Mouse (Mus musculus) liver, postnatal 0 days (tissue): ENCODE data around the gene Rpl35a. TPM values are rescaled to one million over a fixed set of nuclear protein-coding genes. Genes with fewer than 3 reads are reported as not detected.
A peak's percentile ranks its signal among the peaks of the same experiment; 100 is the strongest.
"Not testable (repeated sequence)": the region's sequence is repeated elsewhere in the genome, so short reads cannot be mapped to it uniquely, and the experiment has no call there.

Source experiments
- ATAC-seq: fragments of 200-750 bp; cut with Nextera tagmentation; 2 replicates; pipeline ENCODE4 v1.8.0; 2017; ENCODE audit warnings: mild to moderate bottlenecking, moderate library complexity
- DNase-seq: peaks from one replicate; pipeline ENCODE4 v3.0.0-alpha.2; 2016
- H3K27ac ChIP-seq: fragments of 300-500 bp; sonication (generic); 2 replicates; pipeline ENCODE4 v1.5.1; 2014; ENCODE audit warnings: antibody characterized with exemption, moderate library complexity, mild to moderate bottlenecking, low read depth
- H3K27me3 ChIP-seq: fragments of 300-500 bp; sonication (generic); 2 replicates; pipeline ENCODE4 v1.6.1; 2014; ENCODE audit warnings: low read length, control low read depth, mixed read lengths; ENCODE audit not compliant: insufficient read depth
- H3K36me3 ChIP-seq: fragments of 300-500 bp; sonication (generic); replicated peaks from 2 replicates; pipeline ENCODE4 v1.6.1; 2014; ENCODE audit warnings: mild to moderate bottlenecking, control low read depth, low read length, moderate library complexity, mixed read lengths; ENCODE audit not compliant: insufficient read depth
- H3K4me1 ChIP-seq: fragments of 300-500 bp; sonication (generic); 2 replicates; pipeline ENCODE4 v1.6.1; 2014; ENCODE audit warnings: antibody characterized with exemption, mild to moderate bottlenecking, control low read depth; ENCODE audit not compliant: insufficient read depth
- H3K4me2 ChIP-seq: fragments of 300-500 bp; sonication (generic); 2 replicates; pipeline ENCODE4 v1.6.1; 2014; ENCODE audit warnings: low read depth, mild to moderate bottlenecking, low read length, moderate library complexity, mixed read lengths
- H3K4me3 ChIP-seq: fragments of 300-500 bp; sonication (generic); 2 replicates; pipeline ENCODE4 v1.5.1; 2014; ENCODE audit warnings: low read depth, low read length
- H3K9ac ChIP-seq: fragments of 300-500 bp; sonication (generic); replicated peaks from 2 replicates; pipeline ENCODE4 v1.6.1; 2014; ENCODE audit warnings: mild to moderate bottlenecking, moderate library complexity
- H3K9me3 ChIP-seq: fragments of 300-500 bp; sonication (generic); 2 replicates; pipeline ENCODE4 v1.6.1; 2016; ENCODE audit warnings: mild to moderate bottlenecking, control low read depth, low read length, mixed read lengths
- CTCF ChIP-seq: sonication (generic); IDR thresholded peaks from 2 replicates; pipeline ENCODE4 v1.5.1; 2016; ENCODE audit warnings: antibody characterized with exemption, low read depth
- EP300 ChIP-seq: IDR thresholded peaks from 2 replicates; pipeline ENCODE4 v1.6.1; 2016; ENCODE audit warnings: antibody characterized with exemption, low read depth, mild to moderate bottlenecking
- WGBS: fragments of 180-500 bp; shearing (Covaris S2); extraction: QIAGEN DNeasy Blood & Tissue Kit; methylation state at CpG from one replicate; pipeline ENCODE4 v1.1.7; 2014; ENCODE audit not compliant: insufficient replicate concordance; 5-methylcytosine and 5-hydroxymethylcytosine counted together
- polyA plus RNA-seq: library from polyadenylated mRNA; unstranded; fragments of >200 nt; fragmentation: Nextera tagmentation; extraction: Ambion mirVana; gene quantifications from 2 replicates; pipeline ENCODE4 v1.2.1, GENCODE M21; 2015

Rpl35a gene
- polyA plus RNA-seq, 1 experiment from 2014 or later, result 574 TPM

- H3K4me2 ChIP-seq, result no peak overlapping the region
- DNase-seq, result no peak
- H3K36me3 ChIP-seq, result no peaks in the 10 kb centered on the region
- H3K9ac ChIP-seq, result no peak overlapping the region
- TF ChIP-seq EP300, result no peak
- TF ChIP-seq CTCF, result no peak
- no peak overlapping the region for H3K4me3 ChIP-seq
- ATAC-seq, result no peak
- no peaks in the 10 kb centered on the region for H3K27me3 ChIP-seq
- no peaks in the 10 kb centered on the region for H3K9me3 ChIP-seq
- H3K27ac ChIP-seq, result no peak overlapping the region
- no peaks in the 10 kb centered on the region for H3K4me1 ChIP-seq
- 78% methylated on average over 16 of the region's 16 CpGs for WGBS
Measured at GRCm38 (mm10) chr16:33049809-33050208, 6.4 kb upstream of the Rpl35a start.

- no peak overlapping the region for H3K4me3 ChIP-seq
- ATAC-seq (no peak), DNase-seq (no peak)
- TF ChIP-seq CTCF (no peak), EP300 (no peak)
- no peaks in the 10 kb centered on the region for H3K27me3 ChIP-seq
- 66% methylated on average over 5 of the region's 5 CpGs for WGBS
- H3K9ac ChIP-seq, result no peak overlapping the region
- no peak overlapping the region for H3K4me2 ChIP-seq
- no peak overlapping the region for H3K27ac ChIP-seq
- peaks cover 1% of the 10 kb centered on the region; the same call in 1 of the 2 replicates for H3K36me3 ChIP-seq
- no peaks in the 10 kb centered on the region for H3K9me3 ChIP-seq
- H3K4me1 ChIP-seq, result peaks cover 6% of the 10 kb centered on the region; the same call in 1 of the 2 replicates
Measured at GRCm38 (mm10) chr16:33053141-33053540, 3.1 kb upstream of the Rpl35a start.

- H3K27ac ChIP-seq, DNase-seq, H3K4me2 ChIP-seq, H3K4me3 ChIP-seq, ATAC-seq, H3K9ac ChIP-seq, H3K27me3 ChIP-seq, H3K9me3 ChIP-seq: not testable (repeated sequence)
- H3K4me1 ChIP-seq, result peaks cover 15% of the 10 kb centered on the region; the same call in 1 of the 2 replicates
- H3K36me3 ChIP-seq, result peaks cover 19% of the 10 kb centered on the region
- 84% methylated on average over 2 of the region's 2 CpGs for WGBS
Measured at GRCm38 (mm10) chr16:33054927-33055326, 1.3 kb upstream of the Rpl35a start.

- ATAC-seq (no peak), DNase-seq (no peak)
- H3K27me3 ChIP-seq, result no peaks in the 10 kb centered on the region
- no peak for TF ChIP-seq EP300
- TF ChIP-seq CTCF, result no peak
- H3K9me3 ChIP-seq, result no peaks in the 10 kb centered on the region
- peaks cover 15% of the 10 kb centered on the region; the same call in 1 of the 2 replicates for H3K4me1 ChIP-seq
- 0 out of 2 replicates have a peak overlapping the region, but pooled peaks have one; percentile 17 for H3K9ac ChIP-seq
- H3K4me2 ChIP-seq, result peak overlapping the region; percentile 78
- no peak overlapping the region for H3K27ac ChIP-seq
- peaks cover 26% of the 10 kb centered on the region for H3K36me3 ChIP-seq
- 16% methylated on average over 10 of the region's 10 CpGs for WGBS
- H3K4me3 ChIP-seq, result peak overlapping the region; percentile 92
Measured at GRCm38 (mm10) chr16:33055655-33056054, 598 bp upstream of the Rpl35a start.

- DNase-seq, result no peak
- no peak for TF ChIP-seq EP300
- no peak for TF ChIP-seq CTCF
- under 1% methylated on average over 24 of the region's 24 CpGs for WGBS
Measured at GRCm38 (mm10) chr16:33056786-33057185, 533 bp downstream of the Rpl35a start.

GRCm38 (mm10) chr16:33058033-33058432, 1.8 kb downstream of the Rpl35a start:
- Histone ChIP-seq H3K4me2 (peak overlapping the region; percentile 78), H3K9ac (peak overlapping the region; percentile 50; the same call in 1 of the 2 replicates), H3K9me3 (no peaks in the 10 kb centered on the region), H3K27me3 (no peaks in the 10 kb centered on the region), H3K27ac (peak overlapping the region; percentile 45; the same call in 1 of the 2 replicates), H3K36me3 (peaks cover 31% of the 10 kb centered on the region), H3K4me3 (peak overlapping the region; percentile 92), H3K4me1 (peaks cover 28% of the 10 kb centered on the region)
- no peak for ATAC-seq
- WGBS, result 78% methylated on average over 16 of the region's 16 CpGs
- TF ChIP-seq CTCF (no peak), EP300 (no peak)
- DNase-seq, result no peak

More at GRCm38 (mm10) chr16:33056786-33057185, 533 bp downstream of the Rpl35a start:
- no peaks in the 10 kb centered on the region for H3K9me3 ChIP-seq
- peaks cover 21% of the 10 kb centered on the region for H3K4me1 ChIP-seq
- peaks cover 31% of the 10 kb centered on the region for H3K36me3 ChIP-seq
- no peaks in the 10 kb centered on the region for H3K27me3 ChIP-seq
- peak overlapping the region; percentile 91 for H3K9ac ChIP-seq
- ATAC-seq, result peak; percentile 71
- peak overlapping the region; percentile 88 for H3K27ac ChIP-seq
- peak overlapping the region; percentile 92 for H3K4me3 ChIP-seq
- peak overlapping the region; percentile 78 for H3K4me2 ChIP-seq

GRCm38 (mm10) chr16:33058656-33059055, 2.4 kb downstream of the Rpl35a start:
- DNase-seq, H3K9ac ChIP-seq, H3K27me3 ChIP-seq, H3K9me3 ChIP-seq, ATAC-seq: not testable (repeated sequence)
- H3K4me1 ChIP-seq, result peaks cover 34% of the 10 kb centered on the region
- H3K4me3 ChIP-seq, result peak overlapping the region; percentile 92
- 70% methylated on average over 9 of the region's 9 CpGs for WGBS
- peak overlapping the region; percentile 78 for H3K4me2 ChIP-seq
- 0 out of 2 replicates have a peak overlapping the region, but pooled peaks have one; percentile 3 for H3K27ac ChIP-seq
- peaks cover 31% of the 10 kb centered on the region for H3K36me3 ChIP-seq
